Mouse (Mus musculus): ENCODE measurements around the gene Sgms1. TPM values are rescaled to one million over a fixed set of nuclear protein-coding genes. Genes with fewer than 3 reads are reported as not detected.

Gene Sgms1
- polyA plus RNA-seq, 1 experiment from 2014 or later, result 45.0 TPM

DNA sequence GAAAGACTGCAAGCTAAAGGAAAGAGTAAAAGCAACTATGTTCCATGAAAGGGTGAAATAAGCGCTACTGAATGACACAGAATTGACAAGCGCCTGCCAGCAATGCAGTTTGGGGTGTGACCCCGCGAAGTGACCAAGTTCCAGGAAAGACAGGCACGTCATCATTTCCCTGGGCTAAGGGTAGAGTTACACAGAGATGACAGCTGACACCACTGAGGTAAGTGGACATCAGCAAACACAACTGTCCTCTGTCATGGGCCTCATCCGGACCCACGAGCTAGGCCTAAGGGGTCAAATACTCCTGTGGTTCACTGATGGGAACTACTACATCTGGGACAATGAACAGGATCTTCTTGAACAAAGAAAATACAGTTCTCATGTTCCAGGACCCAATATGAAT, 136.5 kb downstream of the Sgms1 start:
- 63% methylated on average over 7 of the region's 7 CpGs for WGBS
- H3K4me1 ChIP-seq (replicated peaks), result peaks cover 42% of the 10 kb centered on the region
- H3K27ac ChIP-seq (ENCODE audit: poor library complexity, severe bottlenecking), result no peak overlapping the region
- H3K4me3 ChIP-seq, result no peak overlapping the region
- H3K36me3 ChIP-seq, result no peaks in the 10 kb centered on the region
- no peaks in the 10 kb centered on the region for H3K27me3 ChIP-seq (replicated peaks)
- ATAC-seq (ENCODE audit: insufficient number of reproducible peaks, low FRiP score), result peak; percentile 55; the same call in 1 of the 2 replicates
- no peak overlapping the region for H3K4me2 ChIP-seq
- no peaks in the 10 kb centered on the region for H3K9me3 ChIP-seq (replicated peaks)
- H3K9ac ChIP-seq, result no peak overlapping the region

GRCm38 (mm10) chr19:32252451-32252850, 137.1 kb downstream of the Sgms1 start:
- ATAC-seq (ENCODE audit: insufficient number of reproducible peaks, low FRiP score), result no peak
- Histone ChIP-seq H3K27ac (ENCODE audit: poor library complexity, severe bottlenecking) (no peak overlapping the region), H3K27me3 (replicated peaks) (no peaks in the 10 kb centered on the region), H3K4me1 (replicated peaks) (peaks cover 41% of the 10 kb centered on the region), H3K9ac (no peak overlapping the region), H3K36me3 (no peaks in the 10 kb centered on the region), H3K4me3 (no peak overlapping the region), H3K4me2 (no peak overlapping the region), H3K9me3 (replicated peaks) (no peaks in the 10 kb centered on the region)
- 52% methylated on average over 3 of the region's 3 CpGs for WGBS

- Histone ChIP-seq H3K4me2 (no peak overlapping the region), H3K9me3 (replicated peaks) (no peaks in the 10 kb centered on the region), H3K27me3 (replicated peaks) (no peaks in the 10 kb centered on the region), H3K4me3 (no peak overlapping the region), H3K9ac (no peak overlapping the region), H3K27ac (ENCODE audit: poor library complexity, severe bottlenecking) (no peak overlapping the region), H3K4me1 (replicated peaks) (peaks cover 24% of the 10 kb centered on the region), H3K36me3 (no peaks in the 10 kb centered on the region)
- WGBS, result 79% methylated on average over 5 of the region's 5 CpGs
- no peak for ATAC-seq (ENCODE audit: insufficient number of reproducible peaks, low FRiP score)
These were observed 140.1 kb downstream of the Sgms1 start for GRCm38 (mm10) chr19:32249181-32250130.

GRCm38 (mm10) chr19:32244881-32245280, 144.6 kb downstream of the Sgms1 start:
- ATAC-seq (ENCODE audit: insufficient number of reproducible peaks, low FRiP score), result no peak
- peaks cover 25% of the 10 kb centered on the region for H3K4me1 ChIP-seq (replicated peaks)
- no peak overlapping the region for H3K4me3 ChIP-seq
- H3K9ac ChIP-seq, result no peak overlapping the region
- H3K4me2 ChIP-seq, result no peak overlapping the region
- no peaks in the 10 kb centered on the region for H3K9me3 ChIP-seq (replicated peaks)
- no peaks in the 10 kb centered on the region for H3K36me3 ChIP-seq
- no peak overlapping the region for H3K27ac ChIP-seq (ENCODE audit: poor library complexity, severe bottlenecking)
- 59% methylated on average over 4 of the region's 4 CpGs for WGBS
- no peaks in the 10 kb centered on the region for H3K27me3 ChIP-seq (replicated peaks)

DNA sequence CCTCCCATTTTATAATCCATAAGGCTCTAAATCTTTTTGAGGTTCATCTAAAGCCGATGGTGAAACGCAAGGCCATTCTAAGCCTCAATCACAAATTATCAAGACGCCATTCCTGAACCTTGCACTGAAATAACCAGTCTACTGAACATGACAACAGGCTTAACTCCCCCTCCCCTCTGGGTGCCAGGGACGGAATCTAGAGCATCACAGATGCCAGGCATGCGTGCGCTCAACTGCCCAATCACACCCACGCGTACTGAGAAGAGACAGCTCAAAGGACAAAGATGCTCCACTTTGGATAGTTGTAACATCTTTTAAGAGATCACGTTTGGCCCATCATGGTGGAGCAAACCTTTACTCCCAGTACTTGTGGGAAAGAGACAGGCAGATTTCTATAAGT, 146.3 kb downstream of the Sgms1 start:
- H3K27me3 ChIP-seq (replicated peaks), result no peaks in the 10 kb centered on the region
- H3K9me3 ChIP-seq (replicated peaks), result no peaks in the 10 kb centered on the region
- H3K4me3 ChIP-seq, result no peak overlapping the region
- H3K4me1 ChIP-seq (replicated peaks), result peaks cover 39% of the 10 kb centered on the region
- no peak overlapping the region for H3K9ac ChIP-seq
- no peaks in the 10 kb centered on the region for H3K36me3 ChIP-seq
- no peak for ATAC-seq (ENCODE audit: insufficient number of reproducible peaks, low FRiP score)
- WGBS, result 88% methylated on average over 9 of the region's 9 CpGs
- no peak overlapping the region for H3K4me2 ChIP-seq
- H3K27ac ChIP-seq (ENCODE audit: poor library complexity, severe bottlenecking), result no peak overlapping the region

GRCm38 (mm10) chr19:32242153-32242552, 147.4 kb downstream of the Sgms1 start:
- H3K4me3 ChIP-seq, result no peak overlapping the region
- peaks cover 49% of the 10 kb centered on the region for H3K4me1 ChIP-seq (replicated peaks)
- no peaks in the 10 kb centered on the region for H3K27me3 ChIP-seq (replicated peaks)
- WGBS, result 37% methylated on average over 4 of the region's 4 CpGs
- ATAC-seq (ENCODE audit: insufficient number of reproducible peaks, low FRiP score), result no peak
- H3K4me2 ChIP-seq, result no peak overlapping the region
- no peaks in the 10 kb centered on the region for H3K36me3 ChIP-seq
- no peak overlapping the region for H3K9ac ChIP-seq
- H3K9me3 ChIP-seq (replicated peaks), result no peaks in the 10 kb centered on the region
- no peak overlapping the region for H3K27ac ChIP-seq (ENCODE audit: poor library complexity, severe bottlenecking)

DNA sequence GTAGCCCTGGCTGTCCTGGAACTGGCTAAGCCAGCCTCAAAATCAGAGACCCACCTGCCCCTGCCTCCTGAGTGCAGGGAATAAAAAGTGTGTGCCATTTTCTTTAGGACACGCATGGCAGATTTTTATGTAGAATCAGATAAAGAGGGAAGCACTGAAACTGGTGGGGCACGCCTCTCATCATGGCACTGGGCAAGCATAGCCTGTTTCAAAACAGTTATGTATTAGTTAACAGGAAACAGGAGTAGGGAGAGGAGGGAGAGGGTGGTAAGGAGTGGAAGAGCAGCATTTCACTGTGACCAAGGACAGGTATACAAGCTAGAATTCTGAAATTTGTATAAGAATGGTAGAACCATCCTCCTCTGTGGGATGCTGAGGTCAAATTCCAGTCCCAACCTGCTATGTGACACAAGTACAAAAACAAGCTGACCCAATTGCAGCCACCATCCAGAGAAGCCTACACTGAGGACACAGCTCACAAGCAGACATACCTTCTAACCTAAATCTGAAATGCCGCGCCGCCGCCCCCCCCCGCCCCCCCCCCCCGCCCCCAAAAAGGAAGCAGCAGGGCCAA, 149.0 kb downstream of the Sgms1 start:
- WGBS, result 76% methylated on average over 8 of the region's 8 CpGs
- H3K9me3 ChIP-seq (replicated peaks), result no peaks in the 10 kb centered on the region
- no peak overlapping the region for H3K9ac ChIP-seq
- H3K4me2 ChIP-seq, result no peak overlapping the region
- no peak for ATAC-seq (ENCODE audit: insufficient number of reproducible peaks, low FRiP score)
- no peak overlapping the region for H3K27ac ChIP-seq (ENCODE audit: poor library complexity, severe bottlenecking)
- no peaks in the 10 kb centered on the region for H3K36me3 ChIP-seq
- peaks cover 49% of the 10 kb centered on the region for H3K4me1 ChIP-seq (replicated peaks)
- H3K27me3 ChIP-seq (replicated peaks), result no peaks in the 10 kb centered on the region
- H3K4me3 ChIP-seq, result no peak overlapping the region

GRCm38 (mm10) chr19:32239925-32240324, 149.6 kb downstream of the Sgms1 start:
- no peak overlapping the region for H3K27ac ChIP-seq (ENCODE audit: poor library complexity, severe bottlenecking)
- no peaks in the 10 kb centered on the region for H3K36me3 ChIP-seq
- no peaks in the 10 kb centered on the region for H3K9me3 ChIP-seq (replicated peaks)
- H3K4me2 ChIP-seq, result no peak overlapping the region
- H3K9ac ChIP-seq, result no peak overlapping the region
- ATAC-seq (ENCODE audit: insufficient number of reproducible peaks, low FRiP score), result no peak
- H3K4me3 ChIP-seq, result no peak overlapping the region
- peaks cover 47% of the 10 kb centered on the region for H3K4me1 ChIP-seq (replicated peaks)
- no peaks in the 10 kb centered on the region for H3K27me3 ChIP-seq (replicated peaks)
- 56% methylated on average over 4 of the region's 4 CpGs for WGBS

DNA sequence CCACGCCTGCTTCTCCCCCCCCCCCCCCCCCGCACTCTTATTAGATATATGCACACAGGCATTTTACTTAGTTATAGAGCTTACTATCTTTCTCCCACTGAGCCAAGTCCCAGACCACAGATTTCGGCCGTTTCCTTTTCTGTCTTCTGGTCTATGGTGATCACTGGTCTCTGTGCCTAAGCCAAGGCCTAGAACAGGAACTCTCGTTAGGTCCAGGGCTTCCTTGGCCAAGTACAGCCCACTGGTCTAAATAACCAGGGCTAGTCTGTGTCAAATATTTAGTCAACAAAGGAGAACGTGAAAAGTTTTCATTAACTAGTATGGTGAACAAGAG, 150.1 kb downstream of the Sgms1 start:
- Histone ChIP-seq H3K4me3 (no peak overlapping the region), H3K36me3 (no peaks in the 10 kb centered on the region), H3K4me1 (replicated peaks) (peaks cover 43% of the 10 kb centered on the region), H3K27ac (ENCODE audit: poor library complexity, severe bottlenecking) (peak overlapping the region; percentile 33; the same call in 1 of the 2 replicates), H3K4me2 (0 out of 2 replicates have a peak overlapping the region, but pooled peaks have one; percentile 7), H3K27me3 (replicated peaks) (no peaks in the 10 kb centered on the region), H3K9me3 (replicated peaks) (no peaks in the 10 kb centered on the region), H3K9ac (no peak overlapping the region)
- 74% methylated on average over 6 of the region's 6 CpGs for WGBS
- no peak for ATAC-seq (ENCODE audit: insufficient number of reproducible peaks, low FRiP score)

DNA sequence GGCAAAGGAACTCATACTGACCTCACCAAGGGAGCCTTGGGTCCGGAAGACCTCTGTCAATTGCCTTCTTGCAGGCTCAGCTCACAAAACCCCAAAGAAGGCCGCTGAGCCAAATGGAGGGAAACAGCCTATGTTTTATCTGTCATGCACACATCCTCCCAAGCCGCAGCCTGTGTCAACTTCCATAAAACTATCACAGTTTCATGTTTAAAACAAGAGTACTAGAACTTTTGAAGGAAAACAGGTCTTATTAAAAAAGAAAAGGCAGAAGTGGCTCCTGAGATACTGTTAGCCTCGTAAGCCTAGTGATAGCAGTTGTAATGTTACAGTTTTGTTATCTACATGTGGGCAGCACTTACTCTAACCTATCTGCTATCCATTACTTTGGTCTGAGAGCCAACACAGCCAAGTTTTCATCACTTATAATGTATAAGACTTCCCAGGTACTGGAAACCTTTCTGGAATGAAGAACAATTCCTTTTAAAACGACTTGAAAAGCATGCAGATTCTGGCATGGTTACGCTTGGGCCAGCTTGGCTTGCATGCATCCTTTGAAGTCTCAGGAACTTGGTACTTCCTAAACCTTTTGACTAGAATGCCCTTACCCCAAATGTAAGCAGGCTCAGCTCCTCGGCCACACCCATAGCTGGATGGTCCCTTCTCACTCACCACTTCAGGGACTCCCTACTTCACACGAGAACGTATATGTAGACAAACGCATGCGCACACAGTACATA, 150.6 kb downstream of the Sgms1 start:
- Histone ChIP-seq H3K9me3 (replicated peaks) (no peaks in the 10 kb centered on the region), H3K4me1 (replicated peaks) (peaks cover 43% of the 10 kb centered on the region), H3K4me3 (no peak overlapping the region), H3K4me2 (0 out of 2 replicates have a peak overlapping the region, but pooled peaks have one; percentile 7), H3K9ac (no peak overlapping the region), H3K36me3 (no peaks in the 10 kb centered on the region), H3K27ac (ENCODE audit: poor library complexity, severe bottlenecking) (peak overlapping the region; percentile 33; the same call in 1 of the 2 replicates), H3K27me3 (replicated peaks) (no peaks in the 10 kb centered on the region)
- WGBS, result 50% methylated on average over 11 of the region's 11 CpGs
- ATAC-seq (ENCODE audit: insufficient number of reproducible peaks, low FRiP score), result no peak

DNA sequence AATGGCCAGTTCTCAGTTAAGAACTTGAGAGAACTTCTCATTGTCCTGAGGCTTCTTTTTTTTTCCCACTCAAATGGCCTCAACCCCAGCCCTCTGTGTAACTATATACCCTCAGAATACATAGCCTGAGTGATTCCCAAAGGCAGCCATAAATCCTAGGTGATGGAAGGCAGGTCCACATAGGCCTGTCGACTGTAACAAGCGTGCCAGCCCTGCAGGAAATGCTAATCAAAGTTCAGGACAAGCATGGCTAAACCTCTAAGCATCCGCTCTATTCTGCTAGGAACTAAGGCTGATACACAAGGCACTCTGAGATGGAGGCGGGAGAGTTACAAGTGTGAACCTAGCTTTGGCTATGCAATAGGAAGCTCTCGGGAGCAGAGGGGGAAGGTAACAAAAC, 151.8 kb downstream of the Sgms1 start:
- H3K36me3 ChIP-seq, result no peaks in the 10 kb centered on the region
- ATAC-seq (ENCODE audit: insufficient number of reproducible peaks, low FRiP score), result no peak
- no peak overlapping the region for H3K4me2 ChIP-seq
- no peaks in the 10 kb centered on the region for H3K9me3 ChIP-seq (replicated peaks)
- H3K4me3 ChIP-seq, result no peak overlapping the region
- no peaks in the 10 kb centered on the region for H3K27me3 ChIP-seq (replicated peaks)
- no peak overlapping the region for H3K9ac ChIP-seq
- WGBS, result 54% methylated on average over 5 of the region's 5 CpGs
- H3K27ac ChIP-seq (ENCODE audit: poor library complexity, severe bottlenecking), result 0 out of 2 replicates have a peak overlapping the region, but pooled peaks have one; percentile 23
- peaks cover 40% of the 10 kb centered on the region for H3K4me1 ChIP-seq (replicated peaks)
